Mouse (Mus musculus) heart, postnatal 0 days (tissue): ENCODE results near the gene Olfr1143.

Experiments
- CTCF ChIP-seq: IDR thresholded peaks from 2 replicates; pipeline ENCODE4 v1.5.1; 2016; ENCODE audit warnings: antibody characterized with exemption, control low read depth, low read depth
- EP300 ChIP-seq: IDR thresholded peaks from 2 replicates; pipeline ENCODE4 v1.6.1; 2016; ENCODE audit warnings: antibody characterized with exemption, low read depth

DNA sequence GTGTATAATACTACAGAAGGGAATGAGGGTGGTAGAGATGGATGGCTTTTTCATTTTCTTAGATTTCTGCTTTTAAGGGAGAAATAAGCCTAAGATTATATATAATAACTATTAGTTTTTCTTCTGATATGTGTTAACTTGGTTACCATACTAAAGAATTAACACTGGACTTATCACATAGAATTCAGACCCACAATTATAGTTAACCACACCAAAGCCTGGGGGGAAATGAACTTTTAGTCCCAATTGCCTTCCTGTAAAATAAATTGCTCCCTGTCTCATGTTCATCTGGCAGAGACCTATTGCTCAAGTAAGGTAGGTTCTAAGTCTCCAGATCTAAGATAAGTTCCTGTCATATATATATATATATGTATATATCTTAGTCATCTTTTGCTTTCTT is at the start of gene Olfr1143:
- no peak for TF ChIP-seq CTCF
- TF ChIP-seq EP300, result no peak
